8 mouse cellular contexts compared by ENCODE assay signal in genomic region chr8:102786467-102787360, GRCm38 (mm10). TPM values are rescaled to one million over a fixed set of nuclear protein-coding genes. Genes with fewer than 3 reads are reported as not detected.
DNase-seq lines count a peak whose midpoint lies in the region; ATAC-seq and TF ChIP-seq lines count a peak whose summit lies in the region.

No protein-coding gene starts in this region.

- H3K4me2 ChIP-seq in kidney, postnatal 0 days (ENCODE audit: low read length), result peak overlapping the region; percentile 72
- peak overlapping the region; percentile 70 for H3K4me2 ChIP-seq in heart, postnatal 0 days (ENCODE audit: low read depth, low read length)
- peak overlapping the region; percentile 33 for H3K4me2 ChIP-seq in liver, embryonic 12.5 days
- H3K4me2 ChIP-seq in stomach, embryonic 14.5 days (replicated peaks; ENCODE audit: low read depth, low read length), result peak overlapping the region; percentile 78

- ATAC-seq in kidney, postnatal 0 days (replicated peaks; ENCODE audit: low FRiP score, low read depth), result no peak
- ATAC-seq in heart, postnatal 0 days (ENCODE audit: insufficient read depth, low read depth), result no peak
- ATAC-seq in liver, embryonic 12.5 days, result no peak
- no peak for ATAC-seq in stomach, embryonic 14.5 days (ENCODE audit: insufficient number of reproducible peaks, insufficient read depth, low FRiP score, low read depth)
- ATAC-seq in inflammation-experienced regulatory T-cells, adult 6 months, result no peak

- H3K9me3 ChIP-seq in kidney, postnatal 0 days (replicated peaks; ENCODE audit: low read length), result no peaks in the 10 kb centered on the region
- no peaks in the 10 kb centered on the region for H3K9me3 ChIP-seq in embryonic facial prominence, embryonic 10.5 days
- no peaks in the 10 kb centered on the region for H3K9me3 ChIP-seq in heart, postnatal 0 days (replicated peaks; ENCODE audit: control insufficient read depth, low read length)
- H3K9me3 ChIP-seq in liver, embryonic 12.5 days (replicated peaks), result no peaks in the 10 kb centered on the region
- H3K9me3 ChIP-seq in stomach, embryonic 14.5 days (ENCODE audit: control insufficient read depth, low read depth, low read length), result no peaks in the 10 kb centered on the region

- DNase-seq in kidney, postnatal 0 days (ENCODE audit: low spot score), result peak; percentile 55
- no peak for DNase-seq in kidney, adult 18-20 months
- peak; percentile 75 for DNase-seq in embryonic facial prominence, embryonic 10.5 days (ENCODE audit: low spot score)
- no peak for DNase-seq in heart, postnatal 0 days (ENCODE audit: low spot score)
- no peak for DNase-seq in T-cell, adult 2 months (ENCODE audit: low spot score)

- H3K9ac ChIP-seq in kidney, postnatal 0 days (ENCODE audit: low read depth, low read length), result peak overlapping the region; percentile 61
- 0 out of 2 replicates have a peak overlapping the region, but pooled peaks have one; percentile 45 for H3K9ac ChIP-seq in heart, postnatal 0 days (replicated peaks; ENCODE audit: low read depth, low read length)
- no peak overlapping the region; the same call in 1 of the 2 replicates for H3K9ac ChIP-seq in liver, embryonic 12.5 days
- H3K9ac ChIP-seq in stomach, embryonic 14.5 days (replicated peaks; ENCODE audit: low read depth, low read length), result peak overlapping the region; percentile 97

- no peak for TF ChIP-seq CTCF in kidney, postnatal 0 days (IDR thresholded peaks at IDR 0.05; ENCODE audit: low read depth)
- TF ChIP-seq CTCF in heart, postnatal 0 days (IDR thresholded peaks at IDR 0.05; ENCODE audit: low read depth), result no peak

- no peak for TF ChIP-seq EP300 in heart, postnatal 0 days (IDR thresholded peaks at IDR 0.05; ENCODE audit: low read depth)

- peak overlapping the region; percentile 90 for H3K27ac ChIP-seq in kidney, postnatal 0 days
- peak overlapping the region; percentile 99 for H3K27ac ChIP-seq in embryonic facial prominence, embryonic 10.5 days (replicated peaks)
- H3K27ac ChIP-seq in heart, postnatal 0 days (ENCODE audit: low read depth), result no peak overlapping the region
- no peak overlapping the region for H3K27ac ChIP-seq in liver, embryonic 12.5 days
- H3K27ac ChIP-seq in stomach, embryonic 14.5 days (ENCODE audit: low read length), result peak overlapping the region; percentile 94

- peak overlapping the region; percentile 71 for H3K4me3 ChIP-seq in kidney, postnatal 0 days (replicated peaks; ENCODE audit: low read depth, low read length)
- H3K4me3 ChIP-seq in embryonic facial prominence, embryonic 10.5 days, result peak overlapping the region; percentile 81
- H3K4me3 ChIP-seq in heart, postnatal 0 days (ENCODE audit: low read depth, low read length), result peak overlapping the region; percentile 59
- peak overlapping the region; percentile 21 for H3K4me3 ChIP-seq in liver, embryonic 12.5 days
- peak overlapping the region; percentile 84 for H3K4me3 ChIP-seq in stomach, embryonic 14.5 days (ENCODE audit: low read depth, low read length)

- peaks cover 13% of the 10 kb centered on the region; the same call in 1 of the 2 replicates for H3K4me1 ChIP-seq in kidney, postnatal 0 days (replicated peaks; ENCODE audit: insufficient read depth, low read length)
- H3K4me1 ChIP-seq in embryonic facial prominence, embryonic 10.5 days, result peaks cover 29% of the 10 kb centered on the region
- peaks cover 20% of the 10 kb centered on the region for H3K4me1 ChIP-seq in heart, postnatal 0 days (ENCODE audit: control insufficient read depth, insufficient read depth)
- 0 out of 2 replicates have a peak, but pooled peaks cover 4% of the 10 kb centered on the region for H3K4me1 ChIP-seq in liver, embryonic 12.5 days
- H3K4me1 ChIP-seq in stomach, embryonic 14.5 days (ENCODE audit: control insufficient read depth, insufficient read depth, low read length), result 0 out of 2 replicates have a peak, but pooled peaks cover 9% of the 10 kb centered on the region

- 3% methylated on average over 30 of the region's 31 CpGs for WGBS in kidney, postnatal 0 days
- 3% methylated on average over 31 of the region's 31 CpGs for WGBS in embryonic facial prominence, embryonic 10.5 days
- 2% methylated on average over 31 of the region's 31 CpGs for WGBS in heart, postnatal 0 days
- 2% methylated on average over 30 of the region's 31 CpGs for WGBS in liver, embryonic 12.5 days (ENCODE audit: insufficient replicate concordance)
- WGBS in stomach, embryonic 14.5 days, result 7% methylated on average over 31 of the region's 31 CpGs

- H3K36me3 ChIP-seq in kidney, postnatal 0 days (ENCODE audit: insufficient read depth, low read length), result no peaks in the 10 kb centered on the region
- H3K36me3 ChIP-seq in embryonic facial prominence, embryonic 10.5 days (replicated peaks), result no peaks in the 10 kb centered on the region
- no peaks in the 10 kb centered on the region for H3K36me3 ChIP-seq in heart, postnatal 0 days (replicated peaks; ENCODE audit: control insufficient read depth, insufficient read depth, low read length)
- H3K36me3 ChIP-seq in liver, embryonic 12.5 days, result no peaks in the 10 kb centered on the region
- no peaks in the 10 kb centered on the region for H3K36me3 ChIP-seq in stomach, embryonic 14.5 days (ENCODE audit: control insufficient read depth, insufficient read depth, low read length)

- H3K27me3 ChIP-seq in kidney, postnatal 0 days (ENCODE audit: insufficient read depth, low read length), result 0 out of 2 replicates have a peak, but pooled peaks cover 4% of the 10 kb centered on the region
- H3K27me3 ChIP-seq in embryonic facial prominence, embryonic 10.5 days (replicated peaks; ENCODE audit: low read depth, poor library complexity, severe bottlenecking), result peaks cover 29% of the 10 kb centered on the region
- H3K27me3 ChIP-seq in heart, postnatal 0 days (ENCODE audit: control insufficient read depth, insufficient read depth, low read length), result peaks cover 50% of the 10 kb centered on the region
- H3K27me3 ChIP-seq in liver, embryonic 12.5 days (replicated peaks), result peaks cover 66% of the 10 kb centered on the region
- no peaks in the 10 kb centered on the region for H3K27me3 ChIP-seq in stomach, embryonic 14.5 days (ENCODE audit: control insufficient read depth, insufficient read depth, low read length)

RNA-seq across cellular contexts. Expression of gene Cdh11, which starts 1.3 kb away (rescaled TPM):
- 105 and 109 TPM in 2 replicates for polyA plus RNA-seq in kidney, postnatal 0 days (2015; fragmentation: Nextera tagmentation; extraction: Ambion mirVana)
- polyA plus RNA-seq in embryonic facial prominence, embryonic 10.5 days (2016; fragmentation: Nextera tagmentation; extraction: Ambion mirVana), result 82.9 and 103 TPM in 2 replicates
- 27.1 and 27.6 TPM in 2 replicates for total RNA-seq in heart, postnatal 0 days (2014; rRNA removed; ENCODE audit: low replicate concordance)
- 18.2 and 20.1 TPM in 2 replicates for polyA plus RNA-seq in heart, postnatal 0 days (2015; fragmentation: Nextera tagmentation; extraction: Ambion mirVana)
- polyA plus RNA-seq in liver, embryonic 12.5 days (2016; fragmentation: Nextera tagmentation; extraction: Ambion mirVana), result 9.1 and 10.5 TPM in 2 replicates
- polyA plus RNA-seq in stomach, embryonic 14.5 days (2014; fragmentation: Nextera tagmentation; extraction: Ambion mirVana), result 123 and 127 TPM in 2 replicates
- polyA plus RNA-seq in inflammation-experienced regulatory T-cells, adult 6 months (2017; shearing (Covaris generic)), result under 1 TPM; 0.11 to 0.27 (median 0.14) TPM

Comparison
In these comparisons a context has a peak if more than half of its experiments do, and no peak if none do; other contexts are left out.
1. DNase-seq: peak in kidney, postnatal 0 days (single experiment) and embryonic facial prominence, embryonic 10.5 days (single experiment); none in kidney, adult 18-20 months (single experiment), heart, postnatal 0 days (single experiment) and T-cell, adult 2 months (single experiment).
2. H3K27ac ChIP-seq: peak in kidney, postnatal 0 days (single experiment), embryonic facial prominence, embryonic 10.5 days (single experiment) and stomach, embryonic 14.5 days (single experiment); none in heart, postnatal 0 days (single experiment) and liver, embryonic 12.5 days (single experiment).
3. H3K4me3 ChIP-seq: peak in every context shown above with its lines; median percentile 84 in stomach, embryonic 14.5 days; 81 in embryonic facial prominence, embryonic 10.5 days; 71 in kidney, postnatal 0 days; 59 in heart, postnatal 0 days; 21 in liver, embryonic 12.5 days.
4. Peak in every context shown above with its lines, with median percentiles within 50 percentile points of each other: H3K4me2 ChIP-seq.